Mouse (Mus musculus) liver (tissue): ENCODE results near the gene Mlph.

ENCODE experiments used
- DNase-seq: peaks from one replicate; pipeline ENCODE4 v3.0.0-alpha.2; 2020; ENCODE audit warnings: mixed read lengths

Mlph gene

DNA sequence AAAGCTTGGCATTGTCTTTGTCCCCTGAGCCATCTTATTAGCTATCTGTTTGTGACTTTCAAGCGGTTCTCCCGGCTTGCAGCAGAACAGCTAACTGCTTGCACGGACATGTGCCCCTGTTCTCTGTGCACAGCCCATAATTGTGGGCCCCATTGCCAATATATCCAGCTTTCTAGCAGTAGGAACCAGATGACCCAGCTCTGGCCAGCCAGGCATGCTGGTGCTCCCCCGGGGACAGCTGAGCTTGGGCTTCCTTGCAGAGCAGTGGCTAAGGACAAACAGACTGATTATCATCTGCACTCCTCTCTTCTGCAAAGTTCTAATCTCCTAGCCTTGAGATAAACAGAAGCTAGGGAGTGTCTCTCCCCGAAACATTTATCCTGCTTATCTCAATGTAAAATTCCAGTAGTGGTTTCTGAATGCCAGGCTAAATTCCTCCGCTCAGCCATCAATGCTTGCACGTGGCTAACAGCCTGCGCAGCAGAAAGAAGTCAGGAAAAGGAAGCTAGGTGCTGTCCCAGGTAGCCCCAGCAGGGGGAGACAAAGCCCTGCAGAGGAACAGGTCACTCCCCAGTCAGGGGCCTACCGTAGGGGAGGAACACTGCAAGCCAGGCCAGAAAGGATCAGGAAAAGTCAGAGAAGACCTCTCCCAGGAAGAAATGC, 58.2 kb downstream of the Mlph start:
- peak; percentile 85 for DNase-seq

DNA sequence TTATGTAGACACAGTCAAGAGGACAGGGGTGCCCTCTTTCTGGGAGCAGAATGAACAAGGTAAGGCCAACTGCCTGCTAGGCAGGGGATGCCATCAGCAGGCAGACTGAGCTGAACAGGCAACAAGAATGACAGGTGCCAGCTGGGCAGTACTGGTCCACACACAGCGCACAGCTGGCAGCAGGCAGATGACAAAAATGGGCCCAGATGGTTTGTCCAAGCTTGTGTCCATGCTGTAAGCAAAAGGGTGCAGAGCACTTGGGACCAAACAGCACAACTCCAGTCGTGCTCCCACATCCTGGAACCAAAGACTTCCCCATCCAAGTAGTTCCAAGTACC, 58.7 kb downstream of the Mlph start:
- no peak for DNase-seq

DNA sequence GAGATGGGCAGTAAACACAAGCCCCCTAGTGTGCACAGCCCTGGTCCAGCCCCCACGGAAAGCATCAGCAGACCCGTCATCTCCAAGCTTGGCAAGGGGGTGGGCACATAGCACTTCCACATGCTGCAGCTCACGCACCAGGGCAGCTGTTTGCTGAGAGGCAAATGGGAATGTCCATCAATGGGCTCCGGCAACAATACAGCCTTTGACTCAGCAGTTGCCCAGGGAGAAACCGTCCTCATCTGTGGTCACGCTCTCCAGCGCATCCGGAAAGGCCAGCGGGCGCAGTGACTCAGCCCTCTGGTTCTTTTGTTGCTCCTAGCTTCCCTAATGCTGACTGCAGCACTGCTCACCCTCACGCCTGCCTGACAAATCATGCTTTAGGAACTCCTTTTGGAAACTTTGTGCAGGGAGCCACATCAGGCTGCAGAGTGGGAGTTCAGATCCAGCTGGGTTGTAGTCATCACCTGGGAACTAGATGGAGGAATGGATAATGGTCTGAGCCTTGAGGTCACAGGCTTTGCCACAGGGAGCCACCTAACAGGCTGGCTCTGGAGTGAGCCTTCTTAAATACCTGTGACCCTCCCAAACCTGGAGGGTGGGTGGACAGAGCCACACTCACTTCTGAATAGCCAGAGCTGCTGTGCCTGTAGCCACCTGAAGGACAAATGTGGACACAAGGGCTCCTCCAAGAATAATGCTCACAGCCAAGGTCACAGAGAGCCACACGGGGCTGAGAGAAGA, 60.2 kb downstream of the Mlph start:
- DNase-seq: peak; percentile 41

DNA sequence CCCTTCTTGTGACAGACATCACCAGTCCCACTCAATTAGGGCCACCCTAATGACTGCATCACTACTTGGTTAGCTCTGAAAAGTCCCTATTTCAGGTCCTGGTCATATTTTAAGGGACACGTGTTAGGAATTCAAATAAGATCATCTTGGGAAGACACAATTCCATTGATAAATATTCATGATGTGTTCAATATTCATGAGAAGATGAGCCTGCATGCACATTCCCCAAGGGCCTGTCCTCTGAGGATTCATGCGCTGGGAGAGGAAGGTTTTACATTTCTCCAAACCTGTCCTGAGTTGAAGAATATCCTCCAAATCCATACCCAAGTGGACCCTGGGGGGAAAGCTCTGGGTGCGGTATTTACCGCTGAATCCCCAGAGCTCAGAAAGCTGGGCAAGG, 61.1 kb downstream of the Mlph start:
- no peak for DNase-seq

DNA sequence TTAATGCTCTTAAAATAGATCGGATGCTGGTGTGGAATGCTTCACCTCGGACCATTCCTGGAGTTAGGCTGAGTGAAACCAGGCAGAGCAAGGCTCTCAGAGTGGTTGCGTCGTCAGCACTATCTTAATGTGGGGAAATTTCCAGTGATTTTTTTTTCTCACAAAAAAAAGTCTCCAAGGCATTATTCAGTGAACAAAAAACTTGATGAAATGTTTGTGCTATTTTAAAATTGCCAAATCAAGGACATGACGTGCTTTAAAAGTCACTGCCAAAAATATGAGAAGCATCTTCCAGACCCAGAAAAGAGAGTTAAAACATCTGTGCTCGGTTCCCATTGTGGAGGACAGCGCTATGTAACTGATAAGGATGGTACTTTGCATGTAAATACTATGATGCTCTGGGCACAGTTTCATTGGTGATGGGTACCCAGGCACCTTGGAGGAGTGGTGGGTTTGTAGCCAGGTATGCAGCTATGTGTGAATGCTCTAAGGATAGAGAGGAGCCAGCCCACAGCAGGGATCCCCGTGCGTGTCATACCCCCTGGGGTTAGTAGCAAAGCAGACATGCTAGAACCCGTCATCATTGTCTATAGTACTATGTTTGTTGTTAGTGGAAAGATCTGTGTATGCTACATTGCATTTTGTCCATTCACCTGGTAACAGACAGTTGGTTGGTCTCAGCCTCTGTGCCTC, 65.9 kb downstream of the Mlph start:
- no peak for DNase-seq

DNA sequence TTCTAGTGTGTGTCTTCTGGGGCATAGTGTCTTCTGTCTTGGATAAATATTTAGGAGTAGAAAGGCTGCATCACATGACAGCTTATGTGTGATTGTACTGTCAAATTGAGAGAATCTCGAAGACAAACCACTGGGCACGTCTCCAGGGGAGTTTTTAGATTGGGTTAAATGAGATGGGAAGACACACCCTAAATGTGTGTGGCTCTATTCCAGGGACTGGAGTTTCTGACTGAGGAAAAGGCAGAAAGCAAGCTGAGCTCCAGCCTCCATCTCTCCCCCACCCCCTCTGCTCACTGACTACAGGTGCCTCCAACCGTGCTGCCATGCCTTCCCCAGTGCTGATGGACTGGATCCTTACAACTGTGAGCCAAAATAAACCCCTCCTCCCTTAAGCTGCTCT, 66.5 kb downstream of the Mlph start:
- DNase-seq: no peak

DNA sequence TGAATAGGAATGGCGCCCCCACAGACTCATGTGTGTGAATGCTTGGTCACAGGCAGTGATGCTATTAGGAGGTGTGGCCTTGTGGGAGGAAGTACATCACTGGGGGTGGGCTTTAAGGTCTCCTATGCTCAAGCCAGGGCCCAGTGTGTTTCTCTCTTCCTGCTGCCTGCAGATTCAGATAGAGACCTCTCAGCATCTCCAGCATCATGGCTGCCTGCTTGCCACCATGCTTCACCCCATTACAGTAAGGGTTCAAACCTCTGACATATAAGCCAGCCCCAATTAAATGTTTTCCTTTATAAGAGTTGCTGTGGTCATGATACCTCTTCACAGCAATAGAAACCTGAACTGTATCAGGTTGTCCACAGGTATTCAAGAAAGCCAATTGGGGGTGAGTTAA, 81.0 kb downstream of the Mlph start:
- DNase-seq: no peak

DNA sequence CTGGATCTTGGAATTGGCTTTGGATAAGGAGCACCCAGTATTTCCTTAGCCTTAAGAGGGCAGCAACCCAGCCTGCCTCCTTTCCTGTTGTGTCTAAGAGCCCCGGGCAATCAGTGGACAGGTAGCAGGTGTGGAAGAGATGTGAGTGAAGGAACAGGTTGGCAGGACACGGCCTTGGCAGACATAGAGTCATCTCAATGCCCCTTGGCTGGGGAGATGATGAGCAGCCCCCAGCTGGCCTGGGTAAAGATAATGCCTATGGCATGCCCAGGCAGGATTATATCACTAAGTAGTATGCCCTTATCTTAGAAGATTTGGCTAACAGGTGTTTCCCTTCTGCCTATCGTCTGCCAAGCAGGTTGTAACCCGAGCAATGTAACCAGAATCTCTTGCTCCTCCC, 82.3 kb downstream of the Mlph start:
- no peak for DNase-seq

DNA sequence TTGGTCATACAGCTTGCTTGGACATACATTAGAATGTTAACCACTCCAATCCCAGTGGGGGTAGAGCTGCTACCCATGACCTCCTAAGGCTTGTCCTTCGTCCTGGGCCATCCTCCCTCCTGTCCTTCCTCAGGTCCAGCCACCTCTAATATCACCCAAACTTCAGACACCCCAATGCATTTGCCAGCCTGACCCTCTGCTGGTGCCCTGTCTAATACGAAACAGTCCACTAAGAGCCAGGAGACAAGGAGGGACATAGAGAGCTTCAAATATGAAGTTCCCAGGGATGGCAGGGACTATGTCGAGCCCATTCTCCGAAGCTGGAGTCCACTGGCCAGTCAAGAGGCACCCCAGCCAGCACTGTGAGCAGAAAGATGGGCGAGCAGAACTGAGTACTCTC, 82.8 kb downstream of the Mlph start:
- DNase-seq: peak; percentile 0

DNA sequence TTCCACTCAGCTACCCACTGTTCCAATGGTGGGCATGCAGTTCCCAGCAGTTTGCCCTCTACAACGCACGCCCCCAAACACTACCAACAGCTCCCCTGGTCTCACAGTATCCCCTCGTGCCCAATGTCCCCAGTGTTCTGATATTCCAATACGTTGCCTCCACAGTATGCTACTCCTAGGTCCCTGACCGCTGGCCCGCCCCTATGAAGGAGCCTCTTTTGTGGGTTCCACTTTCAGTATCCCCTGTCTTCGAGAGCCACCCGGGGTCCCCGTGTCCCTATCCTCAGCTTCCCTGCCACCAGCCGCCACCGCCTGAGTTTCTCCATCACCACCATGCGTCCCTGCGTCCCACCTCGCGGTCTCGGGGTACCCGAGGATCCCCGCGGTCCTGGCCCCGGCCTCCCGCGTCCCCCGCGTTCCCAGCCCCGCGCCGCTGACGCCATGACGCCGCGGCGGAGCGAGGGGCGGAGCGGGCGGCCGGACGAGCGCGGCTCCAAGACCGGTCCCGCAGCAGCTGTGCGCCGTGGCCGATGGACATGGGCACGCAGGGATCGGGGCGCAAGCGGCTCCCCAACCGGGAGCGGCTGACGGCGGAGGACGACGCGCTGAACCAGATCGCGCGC, 83.5 kb downstream of the Mlph start, which contains the start of gene Lrrfip1:
Lrrfip1 (plus strand) TSS at position 470 of the 623 bp plus-strand sequence.
- DNase-seq: peak; percentile 26

DNA sequence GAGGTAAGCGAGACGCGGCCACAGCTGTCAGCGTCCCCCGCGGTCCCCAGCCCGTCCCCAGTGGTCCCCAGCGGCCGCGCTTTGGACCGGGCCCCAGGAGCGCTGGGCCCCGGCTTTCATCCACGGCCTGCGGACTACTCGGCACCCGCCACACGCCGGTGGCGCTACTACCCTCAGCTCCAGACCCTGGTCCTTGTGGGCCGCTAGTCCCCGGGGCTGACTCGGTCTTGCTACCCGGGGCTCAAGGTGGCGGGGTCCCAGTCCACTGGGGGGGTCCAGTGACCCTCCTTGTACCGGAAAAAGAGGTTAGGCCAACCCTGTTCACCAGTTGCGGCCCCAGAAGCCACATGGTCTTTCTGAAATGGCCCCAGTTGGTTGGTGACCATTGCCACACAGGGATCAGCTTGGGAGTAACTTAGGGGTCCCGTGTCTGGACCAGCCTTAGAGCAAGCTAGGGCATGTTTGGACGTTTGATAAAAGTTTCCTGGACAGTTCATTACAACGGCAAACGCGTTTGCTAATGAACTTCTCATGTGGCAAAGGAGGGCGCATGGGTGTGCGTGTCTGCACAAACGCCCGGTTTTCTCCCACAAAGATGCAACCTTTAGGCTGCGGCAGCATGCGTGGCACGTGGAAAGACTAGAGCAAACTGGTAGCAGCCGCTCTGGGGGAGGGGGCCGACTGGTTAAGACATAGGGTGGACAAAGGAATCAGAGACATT, 84.2 kb downstream of the Mlph start:
- DNase-seq: peak; percentile 5

DNA sequence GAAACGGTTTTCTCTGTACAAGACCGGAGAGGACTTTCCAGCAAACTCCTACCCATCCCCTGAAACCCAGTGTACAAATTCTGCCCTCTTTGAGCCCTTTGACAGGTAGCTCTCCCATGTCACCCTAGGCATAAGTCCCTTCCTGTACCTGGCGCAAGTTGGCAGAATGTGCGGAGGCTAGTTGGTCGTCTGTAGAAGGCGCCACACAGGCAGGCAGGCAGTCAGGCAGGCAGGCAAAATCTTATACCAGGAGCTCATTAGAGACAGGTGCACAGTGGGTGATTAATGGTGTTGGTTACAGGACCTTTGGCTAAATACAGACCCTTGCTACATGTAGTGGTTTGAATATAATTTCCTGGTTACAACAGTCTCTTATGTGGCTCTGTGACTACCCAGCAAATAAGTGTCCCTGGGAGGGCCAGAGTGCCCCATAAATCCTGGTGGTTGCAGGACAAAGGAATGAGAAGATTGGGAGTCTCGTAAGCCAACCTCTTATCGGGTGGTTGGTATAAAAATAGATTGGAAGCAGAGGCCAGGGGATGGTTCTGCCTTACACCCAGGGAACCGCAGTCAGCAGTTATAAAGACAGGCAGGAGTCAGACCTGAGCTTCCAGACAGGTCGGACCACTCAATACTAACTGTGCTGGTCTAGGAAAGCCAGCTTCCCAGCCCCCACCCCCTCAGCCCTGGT, 85.2 kb downstream of the Mlph start:
- DNase-seq: peak; percentile 1
